Mouse (Mus musculus): Measurements from ENCODE around the gene Pdia2. TPM values are rescaled to one million over a fixed set of nuclear protein-coding genes. Genes with fewer than 3 reads are reported as not detected.

The Pdia2 gene
- polyA plus RNA-seq, 1 experiment from 2014 or later, result 0.49 TPM

DNA sequence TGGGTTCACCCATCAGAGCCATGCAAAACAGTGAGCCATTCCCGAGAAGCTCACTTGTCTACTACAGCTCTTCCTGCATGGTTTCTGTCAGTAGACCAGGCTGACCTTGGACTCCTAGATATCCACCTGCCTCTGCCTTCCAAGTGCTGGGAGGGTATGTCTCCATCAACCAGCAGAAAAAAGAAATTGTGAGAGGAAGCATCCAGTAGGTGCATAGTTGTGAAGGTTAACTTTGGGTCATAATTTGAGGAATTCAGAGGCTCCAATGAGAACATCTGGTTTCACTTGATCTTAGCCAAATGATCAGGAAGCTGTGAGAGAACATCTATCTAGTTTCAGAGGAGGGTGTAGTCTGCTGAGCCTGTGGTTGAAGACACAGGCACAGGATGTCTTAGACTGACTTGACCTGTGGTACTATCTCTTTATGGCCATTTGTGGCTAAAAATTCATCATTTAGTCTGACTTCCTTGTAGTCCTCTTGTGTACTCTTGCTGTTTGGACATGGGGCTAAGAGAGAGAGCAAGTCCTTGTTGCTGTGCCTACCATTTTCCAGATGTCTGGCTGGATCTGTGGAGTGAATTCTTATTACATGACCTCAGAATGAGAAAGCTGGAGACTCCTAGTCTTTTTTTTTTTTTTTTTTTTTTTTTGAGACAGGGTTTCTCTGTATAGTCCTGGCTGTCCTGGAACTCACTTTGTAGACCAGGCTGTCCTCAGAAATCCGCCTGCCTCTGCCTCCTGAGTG, 46.8 kb downstream of the Pdia2 start:
- no peaks in the 10 kb centered on the region for H3K9me3 ChIP-seq (ENCODE audit: low read length)

GRCm38 (mm10) chr17:26149056-26149455, 49.8 kb downstream of the Pdia2 start:
- Histone ChIP-seq H3K4me3 (ENCODE audit: low read depth, low read length) (no peak overlapping the region), H3K9me3 (ENCODE audit: low read length) (no peaks in the 10 kb centered on the region), H3K4me1 (ENCODE audit: insufficient read depth, low read depth, low read length) (no peaks in the 10 kb centered on the region), H3K27me3 (replicated peaks; ENCODE audit: insufficient read depth, low read length) (no peaks in the 10 kb centered on the region), H3K27ac (ENCODE audit: low read length) (no peak overlapping the region), H3K36me3 (ENCODE audit: insufficient read depth, low read length) (0 out of 2 replicates have a peak, but pooled peaks cover 4% of the 10 kb centered on the region), H3K9ac (replicated peaks; ENCODE audit: low read depth) (no peak overlapping the region), H3K4me2 (replicated peaks; ENCODE audit: low read depth, low read length) (no peak overlapping the region)
- no peak for DNase-seq (ENCODE audit: low spot score)
- 82% methylated on average over 2 of the region's 2 CpGs for WGBS
- no peak for ATAC-seq
- TF ChIP-seq EP300 (IDR thresholded peaks at IDR 0.05) (no peak), CTCF (IDR thresholded peaks at IDR 0.05) (no peak)

More for the DNA sequence above, 46.8 kb downstream of the Pdia2 start:
- no peak overlapping the region for H3K4me3 ChIP-seq (ENCODE audit: low read depth, low read length)
- no peaks in the 10 kb centered on the region for H3K4me1 ChIP-seq (ENCODE audit: insufficient read depth, low read depth, low read length)
- no peak overlapping the region for H3K27ac ChIP-seq (ENCODE audit: low read length)
- H3K36me3 ChIP-seq (ENCODE audit: insufficient read depth, low read length), result no peaks in the 10 kb centered on the region
- no peak for TF ChIP-seq EP300 (IDR thresholded peaks at IDR 0.05)
- no peak for TF ChIP-seq CTCF (IDR thresholded peaks at IDR 0.05)
- H3K27me3 ChIP-seq (replicated peaks; ENCODE audit: insufficient read depth, low read length), result no peaks in the 10 kb centered on the region
- no peak for ATAC-seq
- WGBS, result 100% methylated on average over 2 of the region's 2 CpGs
- H3K4me2 ChIP-seq (replicated peaks; ENCODE audit: low read depth, low read length), result no peak overlapping the region
- DNase-seq (ENCODE audit: low spot score), result no peak
- H3K9ac ChIP-seq (replicated peaks; ENCODE audit: low read depth), result no peak overlapping the region

Other genes starting within 250 kb of the Pdia2 start
- not detected in 2 replicates for gene A930017K11Rik, start 246.5 kb downstream of the Pdia2 start, polyA plus RNA-seq (2015; fragmentation: Nextera tagmentation; extraction: Ambion mirVana)
- 12.7 and 13.9 TPM in 2 replicates for gene Capn15, start 213.3 kb downstream of the Pdia2 start, polyA plus RNA-seq (2015; fragmentation: Nextera tagmentation; extraction: Ambion mirVana)
- gene Rab11fip3, start 129.5 kb downstream of the Pdia2 start, polyA plus RNA-seq (2015; fragmentation: Nextera tagmentation; extraction: Ambion mirVana), result 7.2 and 9.3 TPM in 2 replicates
- gene Decr2, start 108.8 kb downstream of the Pdia2 start, polyA plus RNA-seq (2015; fragmentation: Nextera tagmentation; extraction: Ambion mirVana), result 18.7 and 23.8 TPM in 2 replicates
- 8.5 and 9.2 TPM in 2 replicates for gene Nme4, start 103.5 kb downstream of the Pdia2 start, polyA plus RNA-seq (2015; fragmentation: Nextera tagmentation; extraction: Ambion mirVana)
- gene Tmem8, start 85.8 kb downstream of the Pdia2 start, polyA plus RNA-seq (2015; fragmentation: Nextera tagmentation; extraction: Ambion mirVana), result 7.9 and 9.1 TPM in 2 replicates
- gene Mrpl28, start 75.6 kb downstream of the Pdia2 start, polyA plus RNA-seq (2015; fragmentation: Nextera tagmentation; extraction: Ambion mirVana), result 109 and 110 TPM in 2 replicates
- 10.2 and 10.5 TPM in 2 replicates for gene Axin1, start 60.4 kb downstream of the Pdia2 start, polyA plus RNA-seq (2015; fragmentation: Nextera tagmentation; extraction: Ambion mirVana)
- 11.8 and 12.0 TPM in 2 replicates for gene Rgs11, start 3.9 kb upstream of the Pdia2 start, polyA plus RNA-seq (2015; fragmentation: Nextera tagmentation; extraction: Ambion mirVana)
- gene Arhgdig, start 8.7 kb upstream of the Pdia2 start, polyA plus RNA-seq (2015; fragmentation: Nextera tagmentation; extraction: Ambion mirVana), result 22.9 and 23.8 TPM in 2 replicates
- 71.2 and 71.8 TPM in 2 replicates for gene Fam234a, start 45.2 kb upstream of the Pdia2 start, polyA plus RNA-seq (2015; fragmentation: Nextera tagmentation; extraction: Ambion mirVana)
- gene Luc7l, start 53.8 kb upstream of the Pdia2 start, polyA plus RNA-seq (2015; fragmentation: Nextera tagmentation; extraction: Ambion mirVana), result 42.2 and 46.6 TPM in 2 replicates
- gene Neurl1b, start 215.7 kb upstream of the Pdia2 start, polyA plus RNA-seq (2015; fragmentation: Nextera tagmentation; extraction: Ambion mirVana), result 0.98 and 1.5 TPM in 2 replicates